Mouse (Mus musculus) heart, embryonic 10.5 days (tissue): ENCODE measurements around the gene Ncor2. TPM values are rescaled to one million over a fixed set of nuclear protein-coding genes. Genes with fewer than 3 reads are reported as not detected.

Source experiments
- DNase-seq: peaks from one replicate; pipeline ENCODE4 v3.0.0-alpha.2; 2017; ENCODE audit warnings: low spot score
- H3K27ac ChIP-seq: fragments of 300-500 bp; sonication (generic); 2 replicates; pipeline ENCODE4 v1.5.1; 2016; ENCODE audit warnings: mild to moderate bottlenecking
- H3K27me3 ChIP-seq: fragments of 300-500 bp; sonication (generic); 2 replicates; pipeline ENCODE4 v1.6.1; 2016; ENCODE audit warnings: mild to moderate bottlenecking; ENCODE audit not compliant: poor library complexity, insufficient read depth, severe bottlenecking
- H3K36me3 ChIP-seq: fragments of 300-500 bp; sonication (generic); 2 replicates; pipeline ENCODE4 v1.6.1; 2016; ENCODE audit warnings: mild to moderate bottlenecking, moderate library complexity
- H3K4me1 ChIP-seq: fragments of 300-500 bp; sonication (generic); 2 replicates; pipeline ENCODE4 v1.6.1; 2016; ENCODE audit warnings: mild to moderate bottlenecking
- H3K4me3 ChIP-seq: fragments of 300-500 bp; sonication (generic); 2 replicates; pipeline ENCODE4 v1.5.1; 2016; ENCODE audit warnings: mild to moderate bottlenecking, moderate library complexity
- H3K9me3 ChIP-seq: fragments of 300-500 bp; sonication (generic); 2 replicates; pipeline ENCODE4 v1.6.1; 2016; ENCODE audit warnings: mild to moderate bottlenecking, moderate library complexity
- WGBS: fragments of 180-500 bp; shearing (Covaris S2); methylation state at CpG from one replicate; pipeline ENCODE4 v1.1.7; 2016; 5-methylcytosine and 5-hydroxymethylcytosine counted together
- polyA plus RNA-seq: library from polyadenylated mRNA; unstranded; fragments of >200 nt; fragmentation: Nextera tagmentation; extraction: Ambion mirVana; gene quantifications from 2 replicates; pipeline ENCODE4 v1.2.1, GENCODE M21; 2016

Ncor2 gene
- polyA plus RNA-seq, 1 experiment from 2014 or later = 23.3 TPM

- peaks cover 28% of the 10 kb centered on the region for H3K4me1 ChIP-seq
- H3K36me3 ChIP-seq = peaks cover 92% of the 10 kb centered on the region
- no peak overlapping the region for H3K4me3 ChIP-seq
- 87% methylated on average over 15 of the region's 15 CpGs for WGBS
- no peak overlapping the region for H3K27ac ChIP-seq
- H3K9me3 ChIP-seq = no peaks in the 10 kb centered on the region
- H3K27me3 ChIP-seq = no peaks in the 10 kb centered on the region
- no peak for DNase-seq
Observed at GRCm38 (mm10) chr5:125017332-125017731, 161.7 kb downstream of the Ncor2 start.

- peaks cover 32% of the 10 kb centered on the region for H3K4me1 ChIP-seq
- H3K36me3 ChIP-seq = peaks cover 85% of the 10 kb centered on the region
- no peaks in the 10 kb centered on the region for H3K9me3 ChIP-seq
- no peaks in the 10 kb centered on the region for H3K27me3 ChIP-seq
- WGBS = 85% methylated on average over 17 of the region's 17 CpGs
- H3K4me3 ChIP-seq = no peak overlapping the region
- H3K27ac ChIP-seq = no peak overlapping the region
- DNase-seq = no peak
Observed at GRCm38 (mm10) chr5:125016421-125017242, 162.4 kb downstream of the Ncor2 start.

- no peak for DNase-seq
- no peaks in the 10 kb centered on the region for H3K9me3 ChIP-seq
- peaks cover 29% of the 10 kb centered on the region for H3K4me1 ChIP-seq
- H3K27ac ChIP-seq = no peak overlapping the region
- no peaks in the 10 kb centered on the region for H3K27me3 ChIP-seq
- no peak overlapping the region for H3K4me3 ChIP-seq
- WGBS = 78% methylated on average over 9 of the region's 9 CpGs
- peaks cover 83% of the 10 kb centered on the region for H3K36me3 ChIP-seq
Observed at GRCm38 (mm10) chr5:125015576-125015975, 163.4 kb downstream of the Ncor2 start.

- no peaks in the 10 kb centered on the region for H3K9me3 ChIP-seq
- H3K4me3 ChIP-seq = no peak overlapping the region
- DNase-seq = no peak
- H3K27me3 ChIP-seq = no peaks in the 10 kb centered on the region
- H3K4me1 ChIP-seq = peaks cover 24% of the 10 kb centered on the region
- H3K27ac ChIP-seq = no peak overlapping the region
- WGBS = 94% methylated on average over 3 of the region's 3 CpGs
- peaks cover 82% of the 10 kb centered on the region for H3K36me3 ChIP-seq
Observed at GRCm38 (mm10) chr5:125015066-125015465, 164.0 kb downstream of the Ncor2 start.

- H3K36me3 ChIP-seq = peaks cover 82% of the 10 kb centered on the region
- H3K27me3 ChIP-seq = no peaks in the 10 kb centered on the region
- 55% methylated on average over 7 of the region's 7 CpGs for WGBS
- peaks cover 19% of the 10 kb centered on the region for H3K4me1 ChIP-seq
- no peak overlapping the region for H3K27ac ChIP-seq
- H3K9me3 ChIP-seq = no peaks in the 10 kb centered on the region
- no peak overlapping the region for H3K4me3 ChIP-seq
- no peak for DNase-seq
Observed at GRCm38 (mm10) chr5:125014497-125014896, 164.5 kb downstream of the Ncor2 start.

- Histone ChIP-seq H3K4me3 (no peak overlapping the region), H3K27me3 (no peaks in the 10 kb centered on the region; the same call in 1 of the 2 replicates), H3K4me1 (peaks cover 20% of the 10 kb centered on the region), H3K27ac (no peak overlapping the region), H3K36me3 (peaks cover 58% of the 10 kb centered on the region), H3K9me3 (no peaks in the 10 kb centered on the region)
- WGBS = 90% methylated on average over 8 of the region's 8 CpGs
- no peak for DNase-seq
Observed at GRCm38 (mm10) chr5:125011628-125012027, 167.4 kb downstream of the Ncor2 start.

GRCm38 (mm10) chr5:125011166-125011565, 167.9 kb downstream of the Ncor2 start:
- no peak overlapping the region for H3K27ac ChIP-seq
- no peak overlapping the region for H3K4me3 ChIP-seq
- WGBS = 92% methylated on average over 24 of the region's 24 CpGs
- no peaks in the 10 kb centered on the region for H3K9me3 ChIP-seq
- H3K27me3 ChIP-seq = no peaks in the 10 kb centered on the region; the same call in 1 of the 2 replicates
- DNase-seq = no peak
- peaks cover 53% of the 10 kb centered on the region for H3K36me3 ChIP-seq
- H3K4me1 ChIP-seq = peaks cover 25% of the 10 kb centered on the region

- Histone ChIP-seq H3K36me3 (peaks cover 21% of the 10 kb centered on the region), H3K9me3 (no peaks in the 10 kb centered on the region), H3K27me3 (peaks cover 38% of the 10 kb centered on the region), H3K27ac (no peak overlapping the region), H3K4me3 (no peak overlapping the region), H3K4me1 (peaks cover 39% of the 10 kb centered on the region)
- DNase-seq = no peak
- WGBS = 67% methylated on average over 5 of the region's 5 CpGs
Observed at GRCm38 (mm10) chr5:125006896-125007295, 172.1 kb downstream of the Ncor2 start.

- 54% methylated on average over 9 of the region's 9 CpGs for WGBS
- no peak overlapping the region for H3K4me3 ChIP-seq
- no peak for DNase-seq
- no peak overlapping the region for H3K27ac ChIP-seq
- H3K36me3 ChIP-seq = peaks cover 16% of the 10 kb centered on the region
- H3K4me1 ChIP-seq = peaks cover 37% of the 10 kb centered on the region
- peaks cover 39% of the 10 kb centered on the region for H3K27me3 ChIP-seq
- no peaks in the 10 kb centered on the region for H3K9me3 ChIP-seq
Observed at GRCm38 (mm10) chr5:125005871-125006652, 173.0 kb downstream of the Ncor2 start.

- Histone ChIP-seq H3K9me3 (no peaks in the 10 kb centered on the region), H3K27ac (peak overlapping the region; percentile 30; the same call in 1 of the 2 replicates), H3K36me3 (no peaks in the 10 kb centered on the region), H3K4me3 (peak overlapping the region; percentile 57), H3K27me3 (peaks cover 39% of the 10 kb centered on the region), H3K4me1 (peaks cover 38% of the 10 kb centered on the region)
- WGBS = 12% methylated on average over 15 of the region's 15 CpGs
- DNase-seq = no peak
Observed at GRCm38 (mm10) chr5:125003873-125004255, 175.2 kb downstream of the Ncor2 start.

- DNase-seq = peak; percentile 82
- no peaks in the 10 kb centered on the region for H3K9me3 ChIP-seq
- peak within 1 kb of the TSS; percentile 57 for H3K4me3 ChIP-seq
- no peaks in the 10 kb centered on the region for H3K36me3 ChIP-seq
- H3K27me3 ChIP-seq = peaks cover 39% of the 10 kb centered on the region
- H3K4me1 ChIP-seq = peaks cover 38% of the 10 kb centered on the region
- H3K27ac ChIP-seq = peak within 1 kb of the TSS; percentile 30; the same call in 1 of the 2 replicates
- WGBS = 2% methylated on average over 38 of the region's 41 CpGs
Observed at GRCm38 (mm10) chr5:125002969-125003872, 175.8 kb downstream of the Ncor2 start, which contains the start of gene Rflna. TSS of gene Rflna (plus strand) at chr5:125003221.

GRCm38 (mm10) chr5:125000756-125001250, 178.2 kb downstream of the Ncor2 start:
- no peak overlapping the region for H3K27ac ChIP-seq
- no peaks in the 10 kb centered on the region for H3K36me3 ChIP-seq
- no peak overlapping the region for H3K4me3 ChIP-seq
- peaks cover 30% of the 10 kb centered on the region for H3K4me1 ChIP-seq
- 78% methylated on average over 10 of the region's 10 CpGs for WGBS
- DNase-seq = no peak
- peaks cover 39% of the 10 kb centered on the region for H3K27me3 ChIP-seq
- H3K9me3 ChIP-seq = no peaks in the 10 kb centered on the region
